Mouse (Mus musculus) kidney, adult 10 weeks (tissue): ENCODE data around the gene 6430571L13Rik. TPM values are rescaled to one million over a fixed set of nuclear protein-coding genes. Genes with fewer than 3 reads are reported as not detected.

Experiments
- polyA plus RNA-seq: library from polyadenylated mRNA; stranded (reverse); fragments of 350-450 nt; fragmentation: Illumina TruSeq; extraction: RNeasy Lipid Tissue Mini Kit (QIAGEN cat#74804); gene quantifications from one replicate; pipeline ENCODE4 v1.2.3, GENCODE M21; 2014; ENCODE audit warnings: low read depth, low replicate concordance

Gene 6430571L13Rik
- 0.28 TPM for polyA plus RNA-seq

GRCm38 (mm10) chr9:107340267-107340859, at the start of gene 6430571L13Rik:
Gene 6430571L13Rik (plus strand): TSS chr9:107340602.

DNA sequence AAGGTAGTCTGAATTCAATTTTAAA, 44.6 kb upstream of the 6430571L13Rik start, which contains the start of gene Cish:
Gene Cish, plus strand, starts transcription at position 11 of the 25 bp plus-strand sequence.

DNA sequence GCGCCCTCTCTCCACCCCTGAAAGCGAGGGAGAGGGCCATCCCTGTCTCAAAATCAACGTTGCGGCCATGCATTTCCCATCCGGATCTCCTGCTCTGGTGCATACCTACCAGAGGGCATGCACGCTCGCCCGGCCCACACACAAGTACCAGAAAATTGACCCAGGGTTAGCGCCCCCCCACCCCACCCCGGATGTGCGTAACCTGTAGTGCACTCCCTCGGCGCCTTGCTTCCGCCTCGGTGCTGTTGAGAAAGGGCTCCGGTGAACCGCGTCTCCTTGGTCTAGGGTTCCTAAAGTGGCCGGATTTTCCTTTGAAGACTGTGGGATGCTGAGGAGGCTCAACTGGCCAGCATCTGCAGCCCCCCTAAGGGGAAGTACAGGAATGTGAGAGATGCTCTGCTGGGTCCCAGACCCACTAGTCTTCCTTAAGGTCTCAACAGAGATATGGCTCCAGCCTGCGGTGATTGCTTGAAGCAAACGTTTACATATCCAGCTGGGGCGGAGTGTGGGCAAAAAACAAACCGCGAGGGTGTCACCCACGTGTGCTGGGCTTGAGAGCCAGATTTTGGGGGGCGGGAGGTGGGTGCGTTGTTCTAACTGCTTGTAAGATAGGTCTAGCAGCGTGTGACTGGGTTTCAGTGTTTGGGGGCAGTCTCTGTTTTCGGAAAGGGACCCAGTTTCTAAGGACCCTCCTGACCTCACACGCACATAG, 2.1 kb upstream of the 6430571L13Rik start, which contains the start of gene Hemk1:
Gene Hemk1, minus strand, starts transcription at position 179 of the 712 bp plus-strand sequence.

GRCm38 (mm10) chr9:107399491-107399971, 59.1 kb downstream of the 6430571L13Rik start, which contains the start of gene Cacna2d2:
Gene Cacna2d2 (plus strand): TSS chr9:107399612.

Other genes starting within 250 kb of the 6430571L13Rik start
- 0.53 TPM for gene Dock3, start 108.7 kb upstream of the 6430571L13Rik start, polyA plus RNA-seq
- 5.1 TPM for gene Mapkapk3, start 50.7 kb upstream of the 6430571L13Rik start, polyA plus RNA-seq
- 2.0 TPM for gene Cish, start 44.6 kb upstream of the 6430571L13Rik start, polyA plus RNA-seq
- gene Hemk1, start 2.3 kb upstream of the 6430571L13Rik start, polyA plus RNA-seq, result 1.9 TPM
- not detected for gene Cacna2d2, start 59.0 kb downstream of the 6430571L13Rik start, polyA plus RNA-seq
- 0.20 TPM for gene Tmem115, start 193.3 kb downstream of the 6430571L13Rik start, polyA plus RNA-seq
- 7.2 TPM for gene Cyb561d2, start 201.6 kb downstream of the 6430571L13Rik start, polyA plus RNA-seq
- 1.6 TPM for gene Nprl2, start 201.6 kb downstream of the 6430571L13Rik start, polyA plus RNA-seq
- gene Zmynd10, start 206.7 kb downstream of the 6430571L13Rik start, polyA plus RNA-seq, result 0.81 TPM
- gene Rassf1, start 211.0 kb downstream of the 6430571L13Rik start, polyA plus RNA-seq, result 8.6 TPM
- 24.5 TPM for gene Tusc2, start 222.7 kb downstream of the 6430571L13Rik start, polyA plus RNA-seq
- 1.8 TPM for gene Hyal2, start 227.3 kb downstream of the 6430571L13Rik start, polyA plus RNA-seq
- gene Hyal1, start 236.3 kb downstream of the 6430571L13Rik start, polyA plus RNA-seq, result 3.0 TPM
- 2.0 TPM for gene Naa80, start 238.3 kb downstream of the 6430571L13Rik start, polyA plus RNA-seq
- gene Hyal3, start 240.2 kb downstream of the 6430571L13Rik start, polyA plus RNA-seq, result 0.24 TPM
- 33.1 TPM for gene Ifrd2, start 247.0 kb downstream of the 6430571L13Rik start, polyA plus RNA-seq